Mouse (Mus musculus): Measurements from ENCODE around the gene Adcy2. TPM values are rescaled to one million over a fixed set of nuclear protein-coding genes. Genes with fewer than 3 reads are reported as not detected.
A peak's percentile ranks its signal among the peaks of the same experiment; 100 is the strongest.

Adcy2 gene
- 5.9 and 6.1 TPM in 2 replicates for polyA plus RNA-seq (2015; fragmentation: Nextera tagmentation; extraction: Ambion mirVana)

GRCm38 (mm10) chr13:68998918-68999801, at the start of gene Adcy2:
Gene Adcy2, minus strand, starts transcription at chr13:68999541.
- H3K36me3 ChIP-seq, result no peaks in the 10 kb centered on the region
- WGBS, result under 1% methylated on average over 60 of the region's 106 CpGs
- peaks cover 29% of the 10 kb centered on the region for H3K4me1 ChIP-seq
- peak within 1 kb of the TSS; percentile 82 for H3K9ac ChIP-seq
- H3K27ac ChIP-seq, result peak within 1 kb of the TSS; percentile 61; the same call in 1 of the 2 replicates
- ATAC-seq (ENCODE audit: low FRiP score, low read depth), result peak; percentile 89
- peak within 1 kb of the TSS; percentile 71 for H3K4me3 ChIP-seq
- H3K27me3 ChIP-seq, result peaks cover 6% of the 10 kb centered on the region
- no peaks in the 10 kb centered on the region for H3K9me3 ChIP-seq
- peak within 1 kb of the TSS; percentile 92 for H3K4me2 ChIP-seq (replicated peaks)

- H3K9me3 ChIP-seq, result no peaks in the 10 kb centered on the region
- H3K9ac ChIP-seq, result no peak overlapping the region
- H3K4me1 ChIP-seq, result no peaks in the 10 kb centered on the region
- no peak overlapping the region for H3K27ac ChIP-seq
- 77% methylated on average over 5 of the region's 5 CpGs for WGBS
- H3K36me3 ChIP-seq, result no peaks in the 10 kb centered on the region
- H3K4me2 ChIP-seq (replicated peaks), result no peak overlapping the region
- H3K27me3 ChIP-seq, result no peaks in the 10 kb centered on the region
- ATAC-seq (ENCODE audit: low FRiP score, low read depth), result no peak
- no peak overlapping the region for H3K4me3 ChIP-seq
These were observed 37.8 kb upstream of the Adcy2 start for GRCm38 (mm10) chr13:69036991-69037597.

- Histone ChIP-seq H3K9ac (no peak overlapping the region), H3K4me1 (no peaks in the 10 kb centered on the region), H3K4me2 (replicated peaks) (no peak overlapping the region), H3K9me3 (no peaks in the 10 kb centered on the region), H3K27ac (no peak overlapping the region), H3K4me3 (no peak overlapping the region), H3K27me3 (no peaks in the 10 kb centered on the region), H3K36me3 (no peaks in the 10 kb centered on the region)
- no peak for ATAC-seq (ENCODE audit: low FRiP score, low read depth)
- 88% methylated on average over 1 of the region's 1 CpGs for WGBS
These were observed 35.3 kb upstream of the Adcy2 start for GRCm38 (mm10) chr13:69034621-69035020.

GRCm38 (mm10) chr13:69033532-69033931, 34.2 kb upstream of the Adcy2 start:
- H3K9me3 ChIP-seq, result no peaks in the 10 kb centered on the region
- H3K9ac ChIP-seq, result no peak overlapping the region
- no peak overlapping the region for H3K27ac ChIP-seq
- 74% methylated on average over 7 of the region's 7 CpGs for WGBS
- ATAC-seq (ENCODE audit: low FRiP score, low read depth), result no peak
- H3K4me1 ChIP-seq, result no peaks in the 10 kb centered on the region
- no peak overlapping the region for H3K4me2 ChIP-seq (replicated peaks)
- H3K36me3 ChIP-seq, result no peaks in the 10 kb centered on the region
- no peaks in the 10 kb centered on the region for H3K27me3 ChIP-seq
- no peak overlapping the region for H3K4me3 ChIP-seq

- H3K27ac ChIP-seq, result no peak overlapping the region
- no peaks in the 10 kb centered on the region for H3K27me3 ChIP-seq
- H3K9me3 ChIP-seq, result no peaks in the 10 kb centered on the region
- H3K4me2 ChIP-seq (replicated peaks), result no peak overlapping the region
- no peak overlapping the region for H3K4me3 ChIP-seq
- H3K4me1 ChIP-seq, result no peaks in the 10 kb centered on the region
- WGBS, result 80% methylated on average over 4 of the region's 4 CpGs
- H3K9ac ChIP-seq, result no peak overlapping the region
- no peak for ATAC-seq (ENCODE audit: low FRiP score, low read depth)
- H3K36me3 ChIP-seq, result no peaks in the 10 kb centered on the region
These were observed 29.9 kb upstream of the Adcy2 start for GRCm38 (mm10) chr13:69029078-69029757.

- 21% methylated on average over 2 of the region's 2 CpGs for WGBS
- no peaks in the 10 kb centered on the region for H3K9me3 ChIP-seq
- peak; percentile 32; the same call in 1 of the 2 replicates for ATAC-seq (ENCODE audit: low FRiP score, low read depth)
These were observed 25.6 kb upstream of the Adcy2 start for GRCm38 (mm10) chr13:69024964-69025363.

GRCm38 (mm10) chr13:69023239-69023638, 23.9 kb upstream of the Adcy2 start:
- Histone ChIP-seq H3K4me3 (no peak overlapping the region), H3K4me2 (replicated peaks) (no peak overlapping the region), H3K27me3 (no peaks in the 10 kb centered on the region), H3K27ac (no peak overlapping the region), H3K4me1 (no peaks in the 10 kb centered on the region), H3K36me3 (no peaks in the 10 kb centered on the region), H3K9ac (no peak overlapping the region), H3K9me3 (no peaks in the 10 kb centered on the region)
- WGBS, result 79% methylated on average over 2 of the region's 2 CpGs
- no peak for ATAC-seq (ENCODE audit: low FRiP score, low read depth)

More at GRCm38 (mm10) chr13:69024964-69025363, 25.6 kb upstream of the Adcy2 start:
- no peak overlapping the region for H3K4me2 ChIP-seq (replicated peaks)
- H3K4me1 ChIP-seq, result no peaks in the 10 kb centered on the region
- no peak overlapping the region for H3K9ac ChIP-seq
- H3K4me3 ChIP-seq, result no peak overlapping the region
- H3K36me3 ChIP-seq, result no peaks in the 10 kb centered on the region
- H3K27ac ChIP-seq, result no peak overlapping the region
- H3K27me3 ChIP-seq, result no peaks in the 10 kb centered on the region

GRCm38 (mm10) chr13:69020574-69020973, 21.2 kb upstream of the Adcy2 start:
- H3K36me3 ChIP-seq, result no peaks in the 10 kb centered on the region
- 63% methylated on average over 2 of the region's 2 CpGs for WGBS
- H3K4me1 ChIP-seq, result no peaks in the 10 kb centered on the region
- no peak overlapping the region for H3K4me3 ChIP-seq
- H3K9ac ChIP-seq, result no peak overlapping the region
- no peak overlapping the region for H3K27ac ChIP-seq
- H3K27me3 ChIP-seq, result no peaks in the 10 kb centered on the region
- H3K4me2 ChIP-seq (replicated peaks), result no peak overlapping the region
- no peak for ATAC-seq (ENCODE audit: low FRiP score, low read depth)
- H3K9me3 ChIP-seq, result no peaks in the 10 kb centered on the region

GRCm38 (mm10) chr13:69006915-69007314, 7.6 kb upstream of the Adcy2 start:
- H3K36me3 ChIP-seq, result no peaks in the 10 kb centered on the region
- WGBS, result 70% methylated on average over 5 of the region's 5 CpGs
- ATAC-seq (ENCODE audit: low FRiP score, low read depth), result no peak
- no peak overlapping the region for H3K4me3 ChIP-seq
- H3K9me3 ChIP-seq, result no peaks in the 10 kb centered on the region
- no peaks in the 10 kb centered on the region for H3K4me1 ChIP-seq
- H3K27ac ChIP-seq, result no peak overlapping the region
- H3K9ac ChIP-seq, result no peak overlapping the region
- H3K27me3 ChIP-seq, result no peaks in the 10 kb centered on the region
- no peak overlapping the region for H3K4me2 ChIP-seq (replicated peaks)

GRCm38 (mm10) chr13:69006091-69006490, 6.8 kb upstream of the Adcy2 start:
- no peak for ATAC-seq (ENCODE audit: low FRiP score, low read depth)
- H3K4me1 ChIP-seq, result no peaks in the 10 kb centered on the region
- no peaks in the 10 kb centered on the region for H3K36me3 ChIP-seq
- no peak overlapping the region for H3K27ac ChIP-seq
- H3K27me3 ChIP-seq, result no peaks in the 10 kb centered on the region
- no peak overlapping the region for H3K4me3 ChIP-seq
- H3K9ac ChIP-seq, result no peak overlapping the region
- no peak overlapping the region for H3K4me2 ChIP-seq (replicated peaks)
- no peaks in the 10 kb centered on the region for H3K9me3 ChIP-seq
- 82% methylated on average over 4 of the region's 4 CpGs for WGBS

GRCm38 (mm10) chr13:69004406-69004805, 5.1 kb upstream of the Adcy2 start:
- H3K4me2 ChIP-seq (replicated peaks), result no peak overlapping the region
- peaks cover 6% of the 10 kb centered on the region for H3K27me3 ChIP-seq
- H3K4me3 ChIP-seq, result no peak overlapping the region
- H3K9me3 ChIP-seq, result no peaks in the 10 kb centered on the region
- no peaks in the 10 kb centered on the region for H3K36me3 ChIP-seq
- peaks cover 6% of the 10 kb centered on the region for H3K4me1 ChIP-seq
- WGBS, result 75% methylated on average over 4 of the region's 4 CpGs
- no peak overlapping the region for H3K27ac ChIP-seq
- ATAC-seq (ENCODE audit: low FRiP score, low read depth), result no peak
- no peak overlapping the region for H3K9ac ChIP-seq

GRCm38 (mm10) chr13:69002631-69003030, 3.3 kb upstream of the Adcy2 start:
- no peak for ATAC-seq (ENCODE audit: low FRiP score, low read depth)
- no peaks in the 10 kb centered on the region for H3K36me3 ChIP-seq
- peaks cover 6% of the 10 kb centered on the region for H3K27me3 ChIP-seq
- no peak overlapping the region for H3K9ac ChIP-seq
- H3K4me2 ChIP-seq (replicated peaks), result no peak overlapping the region
- no peaks in the 10 kb centered on the region for H3K9me3 ChIP-seq
- H3K4me1 ChIP-seq, result peaks cover 17% of the 10 kb centered on the region
- H3K27ac ChIP-seq, result no peak overlapping the region
- H3K4me3 ChIP-seq, result no peak overlapping the region
- WGBS, result 81% methylated on average over 5 of the region's 5 CpGs
